Mouse (Mus musculus) liver, embryonic 14.5 days (tissue): ENCODE measurements around the gene Krt27.

Experiments
- CTCF ChIP-seq: IDR thresholded peaks from 2 replicates; pipeline ENCODE4 v1.5.1; 2016; ENCODE audit warnings: antibody characterized with exemption, low read depth, control low read depth
- EP300 ChIP-seq: IDR thresholded peaks from 2 replicates; pipeline ENCODE4 v1.6.1; 2016; ENCODE audit warnings: antibody characterized with exemption, low read depth

DNA sequence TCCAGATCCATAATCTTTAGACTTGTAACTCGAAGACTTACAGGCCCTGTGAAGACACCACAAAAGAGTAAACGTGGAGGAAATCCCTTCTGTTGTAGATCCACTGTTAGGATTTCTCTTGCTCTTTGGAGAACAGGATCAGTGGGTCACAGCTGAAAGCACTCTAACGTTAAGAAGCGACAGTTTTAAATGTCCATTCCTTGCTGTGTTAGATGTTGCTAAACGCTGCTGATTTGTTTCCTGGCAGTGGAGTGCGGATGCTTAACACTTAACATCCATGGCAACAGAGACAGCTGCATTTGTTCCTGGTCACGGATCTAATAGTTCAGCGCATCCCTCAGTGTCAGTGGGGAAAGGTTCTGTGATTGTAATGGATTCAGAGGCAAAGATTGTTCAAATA is 34.4 kb downstream of the Krt27 start:
- TF ChIP-seq CTCF (no peak), EP300 (no peak)
